Mouse (Mus musculus): Measurements from ENCODE around the gene Slco1a4.

DNA sequence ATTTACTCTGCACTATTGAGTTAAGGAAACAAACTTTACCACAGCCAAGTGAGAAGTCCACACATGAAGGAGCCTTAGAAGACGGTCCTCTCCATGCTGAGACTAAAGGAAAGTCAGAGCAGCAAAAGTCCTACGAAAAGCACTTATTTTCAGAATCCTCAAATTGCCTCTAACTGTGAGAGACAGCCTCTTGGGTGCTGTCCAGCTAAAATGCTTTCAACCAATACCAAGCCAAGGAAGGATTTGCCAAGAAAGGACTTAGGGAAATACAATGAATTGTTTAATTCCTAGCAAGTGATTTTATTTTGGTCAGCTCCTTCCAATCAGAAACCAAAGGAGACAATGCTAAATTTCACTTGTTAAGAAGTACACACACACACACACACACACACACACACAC lies at the start of gene Slco1a4:
- TF ChIP-seq POLR2A (IDR thresholded peaks at IDR 0.05; ENCODE audit: control insufficient read depth, extremely low read depth, insufficient read depth, low read length, poor library complexity) (no peak), CTCF (IDR thresholded peaks at IDR 0.05; ENCODE audit: borderline replicate concordance, control insufficient read depth, extremely low read depth, insufficient read depth, low read length, poor library complexity) (no peak)
